Mouse (Mus musculus): ENCODE data around the gene Gbp2.

DNA sequence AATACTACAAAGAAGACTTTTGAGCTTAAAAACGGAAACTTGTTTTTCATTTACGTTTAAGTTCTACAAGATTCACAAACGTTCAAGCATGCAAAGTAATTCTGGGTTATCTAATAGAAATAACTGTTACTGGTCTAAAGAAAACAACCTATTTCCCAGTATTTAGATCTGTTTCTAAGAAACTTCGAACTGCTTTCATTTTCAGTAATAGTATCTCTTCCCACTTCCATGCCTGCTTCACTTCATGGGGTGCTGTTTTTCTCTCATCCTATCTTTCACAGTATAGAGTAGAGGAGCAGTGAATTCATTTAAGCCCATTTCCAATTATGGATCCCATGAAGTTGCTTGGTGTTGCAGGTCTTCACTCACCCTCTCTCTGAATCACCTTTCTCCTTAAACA lies 42.1 kb upstream of the Gbp2 start:
- TF ChIP-seq USF1 (IDR thresholded peaks at IDR 0.05; ENCODE audit: low read depth) = no peak
- no peak for TF ChIP-seq MYOG (IDR thresholded peaks at IDR 0.05; ENCODE audit: control insufficient read depth in 1 of 3, insufficient read depth in 1 of 3, insufficient read length in 2 of 3, low read depth in 2 of 3)
- no peak for TF ChIP-seq POLR2A (IDR thresholded peaks at IDR 0.05; ENCODE audit: insufficient read length, low read depth)
